Mouse (Mus musculus): ENCODE results near the gene Fras1. TPM values are rescaled to one million over a fixed set of nuclear protein-coding genes. Genes with fewer than 3 reads are reported as not detected.

The Fras1 gene
- polyA plus RNA-seq, 1 experiment from 2014 or later, result 12.1 TPM

DNA sequence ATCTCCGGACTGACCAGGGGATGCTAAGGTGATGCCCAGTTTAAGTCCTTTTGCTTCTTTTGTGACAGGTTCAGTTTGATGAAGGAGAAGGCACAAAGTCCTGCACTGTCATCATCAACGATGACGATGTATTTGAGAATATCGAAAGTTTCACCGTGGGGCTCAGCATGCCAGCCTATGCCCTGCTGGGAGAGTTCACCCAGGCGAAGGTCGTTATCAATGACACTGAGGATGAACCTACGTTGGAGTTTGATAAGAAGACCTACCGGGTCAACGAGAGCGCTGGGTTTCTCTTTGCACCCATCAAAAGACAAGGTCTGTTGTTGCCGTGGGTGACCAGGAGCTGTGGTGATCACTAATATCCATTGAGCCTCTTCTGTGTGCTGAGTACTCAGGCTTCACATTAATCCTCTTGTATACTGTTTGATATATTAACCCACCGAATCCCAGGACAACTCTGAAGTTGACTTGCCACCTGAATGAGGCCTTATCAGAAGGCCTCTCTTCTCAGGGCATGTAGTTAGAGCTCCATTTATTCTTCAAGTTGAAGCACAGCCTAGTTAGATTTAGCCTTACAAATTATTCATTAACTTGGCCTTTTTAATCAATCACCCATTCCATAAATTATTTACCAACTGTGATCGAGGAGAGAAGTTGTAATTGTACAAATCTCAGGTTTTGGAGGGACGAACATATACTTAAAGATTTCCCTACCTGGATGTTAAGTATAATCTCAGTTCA lies 365.6 kb downstream of the Fras1 start:
- H3K4me3 ChIP-seq, result no peak overlapping the region
- H3K36me3 ChIP-seq, result peaks cover 7% of the 10 kb centered on the region
- ATAC-seq (replicated peaks; ENCODE audit: insufficient number of reproducible peaks, insufficient read depth, low FRiP score, low read depth), result no peak
- no peak overlapping the region for H3K27ac ChIP-seq
- no peak overlapping the region for H3K9ac ChIP-seq
- H3K27me3 ChIP-seq, result no peaks in the 10 kb centered on the region
- no peaks in the 10 kb centered on the region for H3K4me1 ChIP-seq (replicated peaks)
- H3K4me2 ChIP-seq, result no peak overlapping the region
- H3K9me3 ChIP-seq (replicated peaks), result no peaks in the 10 kb centered on the region
- 79% methylated on average over 15 of the region's 15 CpGs for WGBS

DNA sequence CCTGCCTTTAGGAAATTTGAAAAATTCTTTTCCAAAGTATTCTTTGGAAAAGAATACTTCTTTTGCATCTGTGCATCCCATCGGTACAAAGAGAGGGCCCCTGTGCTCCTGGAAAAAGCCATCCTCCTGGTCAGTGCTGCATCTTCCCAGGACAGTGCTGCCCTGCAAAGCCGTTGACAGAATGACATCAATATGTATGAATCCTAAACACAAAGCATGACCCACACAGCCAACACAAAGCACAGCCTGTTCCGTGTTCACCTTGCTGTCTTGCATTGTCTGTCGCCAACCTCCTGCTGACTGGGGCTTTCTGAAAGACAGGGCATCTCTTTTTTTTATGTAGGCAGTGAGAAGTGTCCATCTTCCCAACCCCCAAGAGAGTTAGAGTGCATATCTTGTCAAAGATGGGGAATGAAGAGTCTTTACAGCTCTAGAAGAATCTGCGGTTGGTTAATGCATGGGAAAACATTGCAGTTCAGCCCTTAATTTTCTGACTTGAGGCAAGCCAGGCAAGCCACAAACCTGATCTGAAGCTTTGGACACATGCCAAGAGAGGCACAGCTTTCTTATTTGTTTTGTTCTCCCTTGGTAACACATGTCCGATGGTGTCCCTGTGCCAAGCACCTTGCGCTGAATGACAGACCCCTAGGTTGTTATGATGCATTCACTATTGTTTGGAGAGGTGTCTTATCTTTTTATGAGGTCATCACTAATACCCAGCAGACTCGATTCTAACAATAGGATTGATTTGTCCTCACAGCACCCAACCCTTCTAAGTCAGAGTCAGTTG lies 373.6 kb downstream of the Fras1 start:
- H3K27ac ChIP-seq, result no peak overlapping the region
- H3K9ac ChIP-seq, result no peak overlapping the region
- H3K27me3 ChIP-seq, result no peaks in the 10 kb centered on the region
- WGBS, result 49% methylated on average over 8 of the region's 8 CpGs
- H3K9me3 ChIP-seq (replicated peaks), result no peaks in the 10 kb centered on the region
- H3K4me1 ChIP-seq (replicated peaks), result peaks cover 5% of the 10 kb centered on the region; the same call in 1 of the 2 replicates
- no peak overlapping the region for H3K4me2 ChIP-seq
- H3K4me3 ChIP-seq, result no peak overlapping the region
- ATAC-seq (replicated peaks; ENCODE audit: insufficient number of reproducible peaks, insufficient read depth, low FRiP score, low read depth), result 0 out of 2 replicates have a peak, but pooled peaks have one; percentile 60
- H3K36me3 ChIP-seq, result peaks cover 14% of the 10 kb centered on the region

DNA sequence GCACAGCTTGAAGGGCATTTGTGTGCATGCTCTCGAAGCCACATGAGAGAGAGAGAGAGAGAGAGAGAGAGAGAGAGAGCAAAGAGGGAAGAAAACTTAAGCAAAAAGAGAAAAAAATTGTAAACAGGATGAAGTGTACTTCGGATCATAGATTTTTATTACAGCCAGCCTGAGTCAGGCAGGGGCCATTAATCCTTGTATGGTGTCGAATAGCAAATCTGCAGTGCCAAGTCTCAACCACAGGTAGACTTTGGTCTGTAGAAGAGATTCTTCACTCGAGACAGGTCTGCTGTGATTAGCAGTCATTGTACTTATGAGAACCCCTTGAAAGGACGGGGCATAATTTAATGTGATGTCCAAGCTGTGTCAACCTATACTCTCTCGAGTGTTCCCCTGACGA lies 383.9 kb downstream of the Fras1 start:
- H3K36me3 ChIP-seq, result peaks cover 3% of the 10 kb centered on the region; the same call in 1 of the 2 replicates

DNA sequence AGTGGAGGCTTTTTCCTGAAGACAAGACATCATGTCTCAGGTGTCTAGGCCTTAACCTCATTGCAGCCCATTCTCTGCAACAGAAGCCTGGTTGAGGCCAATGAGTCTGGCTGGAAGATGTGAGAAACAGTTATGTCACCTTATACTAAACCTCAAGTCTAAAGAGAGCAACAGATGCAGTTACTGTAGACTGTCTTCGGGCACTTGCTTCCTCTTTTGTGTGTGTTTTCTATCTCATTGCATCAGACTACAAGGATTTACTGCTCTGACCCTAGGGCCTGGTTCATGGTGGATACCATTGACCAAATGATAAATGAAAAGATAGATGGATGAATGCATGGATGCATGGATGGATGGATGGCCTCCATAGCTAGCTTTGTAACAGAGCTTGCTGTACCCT lies 388.3 kb downstream of the Fras1 start:
- Histone ChIP-seq H3K4me1 (replicated peaks) (no peaks in the 10 kb centered on the region), H3K4me2 (no peak overlapping the region), H3K4me3 (no peak overlapping the region), H3K27me3 (no peaks in the 10 kb centered on the region), H3K36me3 (peaks cover 3% of the 10 kb centered on the region; the same call in 1 of the 2 replicates), H3K9ac (no peak overlapping the region), H3K27ac (no peak overlapping the region), H3K9me3 (replicated peaks) (no peaks in the 10 kb centered on the region)
- 81% methylated on average over 1 of the region's 1 CpGs for WGBS
- ATAC-seq (replicated peaks; ENCODE audit: insufficient number of reproducible peaks, insufficient read depth, low FRiP score, low read depth), result no peak

More for the DNA sequence above, 383.9 kb downstream of the Fras1 start:
- Histone ChIP-seq H3K9me3 (replicated peaks) (no peaks in the 10 kb centered on the region), H3K4me2 (no peak overlapping the region), H3K27ac (no peak overlapping the region), H3K27me3 (no peaks in the 10 kb centered on the region), H3K4me1 (replicated peaks) (no peaks in the 10 kb centered on the region), H3K9ac (no peak overlapping the region), H3K4me3 (no peak overlapping the region)
- 85% methylated on average over 7 of the region's 7 CpGs for WGBS
- ATAC-seq (replicated peaks; ENCODE audit: insufficient number of reproducible peaks, insufficient read depth, low FRiP score, low read depth), result no peak

DNA sequence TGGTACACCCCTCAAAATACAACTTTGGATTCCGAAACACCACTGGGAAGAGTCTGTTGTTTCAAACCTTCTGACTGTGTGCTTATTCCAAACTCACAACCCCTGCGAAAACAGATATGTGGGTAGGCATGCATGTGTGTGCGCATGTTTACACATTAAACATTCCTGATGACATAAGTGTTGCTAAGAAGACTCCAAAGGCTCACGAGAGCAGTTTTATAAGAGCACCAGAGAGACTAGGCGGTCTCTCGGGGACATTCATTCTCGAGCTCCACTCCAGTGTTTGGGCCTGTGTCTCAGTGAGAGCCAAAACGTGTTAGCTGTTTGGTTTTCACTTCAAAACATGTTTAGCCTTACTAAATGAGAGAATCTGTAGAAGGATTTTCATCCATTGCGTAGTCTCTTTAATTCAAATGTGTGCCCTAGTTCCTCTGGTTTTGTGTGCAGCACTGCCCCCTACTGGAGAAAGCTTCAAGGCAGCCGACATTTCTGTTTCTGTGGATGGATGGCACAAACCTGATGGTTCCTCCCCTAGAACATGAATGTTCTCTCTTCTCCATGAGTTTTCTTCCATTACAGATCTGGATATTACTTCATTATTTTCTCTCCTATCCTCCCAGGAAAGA lies 395.2 kb downstream of the Fras1 start:
- no peak for ATAC-seq (replicated peaks; ENCODE audit: insufficient number of reproducible peaks, insufficient read depth, low FRiP score, low read depth)
- Histone ChIP-seq H3K4me3 (no peak overlapping the region), H3K36me3 (no peaks in the 10 kb centered on the region), H3K9me3 (replicated peaks) (no peaks in the 10 kb centered on the region), H3K4me1 (replicated peaks) (no peaks in the 10 kb centered on the region), H3K9ac (no peak overlapping the region), H3K27me3 (0 out of 2 replicates have a peak, but pooled peaks cover 2% of the 10 kb centered on the region), H3K27ac (no peak overlapping the region), H3K4me2 (no peak overlapping the region)
- WGBS, result 63% methylated on average over 10 of the region's 10 CpGs

DNA sequence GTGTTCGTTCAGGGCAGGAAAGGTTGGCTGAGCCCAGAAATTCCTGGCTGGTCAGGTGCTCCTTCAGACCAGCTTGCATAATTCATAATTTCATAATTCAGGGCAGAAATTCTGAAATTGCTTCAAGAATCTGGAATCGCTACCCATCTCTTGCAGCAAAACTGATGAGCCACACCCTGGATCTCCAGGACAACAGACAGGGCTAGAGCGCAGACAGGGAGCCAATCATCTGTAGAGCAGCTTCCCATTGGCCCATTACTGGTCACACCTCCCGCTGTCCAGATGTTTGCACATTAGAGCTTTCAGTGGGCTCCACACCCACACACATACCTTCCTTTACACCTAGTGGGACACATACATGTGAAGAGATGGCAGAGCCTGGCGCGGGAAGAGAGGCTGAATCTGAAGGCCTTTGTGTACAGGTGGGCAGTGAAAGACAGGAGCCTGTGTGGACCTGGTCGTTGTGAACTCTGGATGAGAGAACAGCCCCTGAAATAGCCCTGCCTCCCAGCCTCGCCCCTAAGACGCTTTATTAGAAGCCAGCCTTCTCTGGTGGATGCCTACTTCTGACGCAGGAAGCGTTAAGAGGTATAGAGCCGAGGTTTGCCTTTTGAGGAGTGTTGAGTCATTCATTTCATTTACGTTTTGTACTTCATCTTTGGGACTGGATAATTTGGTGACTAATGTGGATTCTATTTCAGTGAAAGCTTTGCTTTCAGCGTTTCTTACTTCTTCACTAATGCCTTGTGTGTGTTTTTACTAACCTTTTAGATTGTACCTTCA lies 409.9 kb downstream of the Fras1 start:
- Histone ChIP-seq H3K9ac (no peak overlapping the region), H3K4me1 (replicated peaks) (no peaks in the 10 kb centered on the region), H3K27ac (no peak overlapping the region), H3K9me3 (replicated peaks) (no peaks in the 10 kb centered on the region), H3K36me3 (no peaks in the 10 kb centered on the region), H3K4me2 (no peak overlapping the region), H3K27me3 (no peaks in the 10 kb centered on the region), H3K4me3 (no peak overlapping the region)
- 81% methylated on average over 14 of the region's 14 CpGs for WGBS
- ATAC-seq (replicated peaks; ENCODE audit: insufficient number of reproducible peaks, insufficient read depth, low FRiP score, low read depth), result no peak

DNA sequence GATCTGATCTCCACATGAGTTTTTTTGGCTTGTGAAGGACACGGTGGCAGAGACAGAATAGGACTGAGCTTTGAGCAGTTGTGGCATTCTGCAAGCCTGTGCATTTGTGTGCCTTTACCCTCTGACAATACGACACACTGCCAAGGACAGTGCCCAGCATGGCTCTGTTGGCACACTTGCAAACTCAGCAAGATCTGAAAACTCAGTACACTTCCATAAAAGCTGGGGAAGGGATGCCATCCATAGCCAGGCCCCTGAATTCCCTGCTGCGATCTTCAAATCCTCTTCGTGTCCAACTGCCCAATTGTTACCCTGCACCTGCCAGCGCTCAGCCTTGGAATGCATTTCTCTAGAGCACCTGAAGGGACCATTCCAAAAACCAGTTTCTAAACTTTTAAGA lies 411.3 kb downstream of the Fras1 start:
- no peak overlapping the region for H3K27ac ChIP-seq
- no peaks in the 10 kb centered on the region for H3K9me3 ChIP-seq (replicated peaks)
- WGBS, result 83% methylated on average over 5 of the region's 5 CpGs
- H3K4me3 ChIP-seq, result no peak overlapping the region
- no peak for ATAC-seq (replicated peaks; ENCODE audit: insufficient number of reproducible peaks, insufficient read depth, low FRiP score, low read depth)
- no peaks in the 10 kb centered on the region for H3K36me3 ChIP-seq
- H3K4me1 ChIP-seq (replicated peaks), result no peaks in the 10 kb centered on the region
- H3K27me3 ChIP-seq, result no peaks in the 10 kb centered on the region
- no peak overlapping the region for H3K4me2 ChIP-seq
- H3K9ac ChIP-seq, result no peak overlapping the region

DNA sequence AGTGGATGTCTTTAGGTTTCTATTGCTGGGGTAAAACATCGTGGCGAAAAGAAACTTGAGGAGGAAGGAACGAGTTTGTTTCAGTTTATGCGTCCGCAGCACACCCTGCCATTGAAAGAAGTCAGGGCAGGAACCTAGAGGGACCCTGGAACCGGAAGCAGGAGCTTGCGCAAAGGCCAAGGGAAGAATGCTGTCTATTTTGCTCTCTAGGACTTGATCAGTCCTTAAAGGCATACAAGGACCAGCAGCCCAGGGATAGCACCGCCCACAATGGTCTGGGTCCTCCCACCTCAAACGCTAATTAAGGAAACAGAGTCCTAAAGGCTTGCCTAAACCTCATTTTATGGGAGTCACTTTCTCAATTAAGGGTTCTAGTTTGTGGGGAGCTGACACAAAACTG lies 418.7 kb downstream of the Fras1 start:
- WGBS, result 49% methylated on average over 9 of the region's 9 CpGs
- H3K4me3 ChIP-seq, result peak overlapping the region; percentile 63; the same call in 1 of the 2 replicates
- H3K27me3 ChIP-seq, result no peaks in the 10 kb centered on the region
- ATAC-seq (replicated peaks; ENCODE audit: insufficient number of reproducible peaks, insufficient read depth, low FRiP score, low read depth), result no peak
- no peaks in the 10 kb centered on the region for H3K9me3 ChIP-seq (replicated peaks)
- no peak overlapping the region for H3K9ac ChIP-seq
- H3K4me1 ChIP-seq (replicated peaks), result 0 out of 2 replicates have a peak, but pooled peaks cover 5% of the 10 kb centered on the region
- no peak overlapping the region for H3K27ac ChIP-seq
- no peaks in the 10 kb centered on the region for H3K36me3 ChIP-seq
- peak overlapping the region; percentile 93; the same call in 1 of the 2 replicates for H3K4me2 ChIP-seq

DNA sequence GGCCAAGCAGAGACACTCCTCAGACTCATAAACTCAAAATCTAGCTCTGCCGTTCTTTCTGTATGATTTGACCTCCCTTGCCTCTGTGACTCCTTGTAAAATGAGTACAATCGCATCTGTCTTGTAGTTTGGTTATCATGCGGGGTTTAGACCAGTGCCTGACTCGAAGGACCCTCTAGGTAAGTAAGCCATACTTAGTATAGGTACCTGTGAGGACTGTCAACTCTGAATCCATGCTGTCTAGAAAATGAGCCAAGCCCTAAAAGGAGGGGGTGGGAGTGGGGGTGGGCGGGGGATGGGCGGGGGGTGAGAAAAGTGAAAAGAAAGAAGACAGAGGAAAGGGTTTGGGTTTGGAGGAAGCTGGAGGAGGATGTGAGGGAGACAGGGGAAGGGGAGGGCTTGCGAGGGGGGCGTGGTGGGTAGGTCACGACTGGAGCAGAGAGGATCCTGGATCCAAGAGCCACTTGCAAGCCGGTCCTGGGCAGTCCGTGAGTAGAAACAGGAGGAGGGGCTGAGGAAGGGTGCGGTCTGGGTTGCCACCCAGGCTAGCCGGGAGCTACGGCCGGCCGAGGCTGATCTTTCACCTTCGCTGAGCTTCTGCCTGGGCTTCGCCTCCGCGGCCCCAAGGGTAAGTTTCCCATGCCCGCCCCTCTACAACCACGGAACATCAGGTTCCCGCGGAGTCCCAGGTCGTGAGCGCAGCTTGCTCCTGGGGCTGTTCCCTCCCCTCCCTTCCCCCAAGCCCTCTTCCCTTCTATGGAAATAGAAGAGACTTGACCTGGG lies 419.4 kb downstream of the Fras1 start, which contains the start of gene Anxa3:
TSS of gene Anxa3 (plus strand) at position 404 of the 783 bp plus-strand sequence.
- 9% methylated on average over 26 of the region's 26 CpGs for WGBS
- H3K9ac ChIP-seq, result peak within 1 kb of the TSS; percentile 64
- no peaks in the 10 kb centered on the region for H3K9me3 ChIP-seq (replicated peaks)
- peak within 1 kb of the TSS; percentile 63 for H3K4me3 ChIP-seq
- H3K27me3 ChIP-seq, result no peaks in the 10 kb centered on the region
- peak; percentile 75 for ATAC-seq (replicated peaks; ENCODE audit: insufficient number of reproducible peaks, insufficient read depth, low FRiP score, low read depth)
- 0 out of 2 replicates have a peak, but pooled peaks cover 5% of the 10 kb centered on the region for H3K4me1 ChIP-seq (replicated peaks)
- H3K36me3 ChIP-seq, result no peaks in the 10 kb centered on the region
- H3K27ac ChIP-seq, result peak within 1 kb of the TSS; percentile 40
- peak within 1 kb of the TSS; percentile 93 for H3K4me2 ChIP-seq

DNA sequence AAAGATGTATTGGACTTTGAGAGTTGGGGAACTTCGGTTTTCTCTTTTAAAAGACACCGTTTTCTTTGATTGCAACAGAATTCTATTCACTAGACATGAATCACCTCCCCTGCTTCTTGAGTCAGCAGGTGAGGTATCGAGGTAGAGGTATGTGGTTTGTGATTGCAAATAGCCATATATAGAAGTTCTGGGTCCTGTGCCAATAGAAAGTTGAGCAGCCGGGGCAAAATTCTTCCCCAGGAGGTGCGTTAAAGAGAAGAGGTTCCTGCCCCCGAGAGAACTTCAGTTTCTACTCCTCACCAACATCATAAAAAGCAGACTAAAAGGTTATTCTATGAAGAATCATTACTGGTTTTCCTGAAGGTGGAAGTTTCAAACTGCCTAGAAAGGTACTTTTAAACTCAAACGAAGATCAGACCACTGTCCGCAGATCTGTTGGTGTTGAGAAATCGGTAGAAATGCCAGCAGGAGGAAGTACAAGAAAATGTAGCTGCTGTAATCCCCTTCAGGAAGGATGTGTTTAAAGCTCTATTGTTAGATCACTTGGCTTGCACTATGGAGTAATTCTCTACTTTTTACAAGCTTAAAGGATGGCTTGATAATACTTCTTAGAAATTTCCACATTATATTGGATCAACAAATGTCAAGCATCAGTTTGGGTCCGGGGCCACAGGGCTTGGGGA lies 420.3 kb downstream of the Fras1 start:
- Histone ChIP-seq H3K4me1 (replicated peaks) (0 out of 2 replicates have a peak, but pooled peaks cover 5% of the 10 kb centered on the region), H3K27ac (peak overlapping the region; percentile 22), H3K9me3 (replicated peaks) (no peaks in the 10 kb centered on the region), H3K36me3 (no peaks in the 10 kb centered on the region), H3K27me3 (no peaks in the 10 kb centered on the region), H3K4me3 (peak overlapping the region; percentile 63), H3K4me2 (peak overlapping the region; percentile 93), H3K9ac (no peak overlapping the region; the same call in 1 of the 2 replicates)
- WGBS, result 29% methylated on average over 10 of the region's 10 CpGs
- no peak for ATAC-seq (replicated peaks; ENCODE audit: insufficient number of reproducible peaks, insufficient read depth, low FRiP score, low read depth)

All from heart, embryonic 15.5 days (tissue).